Mouse (Mus musculus) cerebellum, adult 2 months (tissue): ENCODE data around the gene Ptgr1. TPM values are rescaled to one million over a fixed set of nuclear protein-coding genes. Genes with fewer than 3 reads are reported as not detected.

Source experiments
- DNase-seq, 2 experiments: peaks; one replicate each; pipeline ENCODE4 v3.0.0; 2021
- H3K27ac ChIP-seq: fragments of 200-500 bp; 2 replicates; pipeline ENCODE4 v1.5.1; 2012; ENCODE audit warnings: low read length, control low read depth, inconsistent platforms; ENCODE audit not compliant: insufficient read depth
- H3K27me3 ChIP-seq: fragments of 200-500 bp; 2 replicates; pipeline ENCODE4 v1.6.1; 2012; ENCODE audit warnings: inconsistent platforms, mild to moderate bottlenecking, low read length, moderate library complexity; ENCODE audit not compliant: control insufficient read depth, insufficient read depth
- H3K4me1 ChIP-seq: fragments of 200-500 bp; 2 replicates; pipeline ENCODE4 v1.6.1; 2011; ENCODE audit warnings: low read length; ENCODE audit not compliant: control insufficient read depth, insufficient read depth
- H3K4me3 ChIP-seq: fragments of 200-500 bp; replicated peaks from 2 replicates; pipeline ENCODE3; 2011; ENCODE audit warnings: mild to moderate bottlenecking, low read depth, low read length, control low read depth; ENCODE audit not compliant: insufficient read depth
- CTCF ChIP-seq: fragments of 200-500 bp; IDR thresholded peaks from 2 replicates; pipeline ENCODE4 v1.5.1; 2011; ENCODE audit warnings: low read depth, mild to moderate bottlenecking, control low read depth, low read length, moderate library complexity, borderline replicate concordance; ENCODE audit not compliant: insufficient read depth
- POLR2A ChIP-seq: fragments of 200-500 bp; IDR thresholded peaks from 2 replicates; pipeline ENCODE4 v1.6.1; 2011; ENCODE audit warnings: low read length, control low read depth, borderline replicate concordance; ENCODE audit not compliant: insufficient read depth
- WGBS: fragments of 180-500 bp; shearing (Covaris S2); methylation state at CpG from one replicate; pipeline ENCODE4 v1.1.7; 2018; 5-methylcytosine and 5-hydroxymethylcytosine counted together
- polyA plus RNA-seq: library from polyadenylated mRNA; depleted of rRNA; stranded (reverse); fragments of >200 nt; gene quantifications from 2 replicates; pipeline ENCODE4 v1.2.3, GENCODE M21; 2012; rRNA removed

The Ptgr1 gene
- 1.1 and 1.7 TPM in 2 replicates for polyA plus RNA-seq

- no peak for TF ChIP-seq CTCF
- TF ChIP-seq POLR2A = no peak
- no peak within 1 kb of the TSS for H3K27ac ChIP-seq
- peak within 1 kb of the TSS; percentile 42 for H3K4me3 ChIP-seq
- WGBS = 1% methylated on average over 28 of the region's 28 CpGs
- DNase-seq = peak; percentile 70 to 74
- no peaks in the 10 kb centered on the region; the same call in 1 of the 2 replicates for H3K4me1 ChIP-seq
- H3K27me3 ChIP-seq = no peaks in the 10 kb centered on the region; the same call in none of the 2 replicates
These were observed at the start of gene Ptgr1 for GRCm38 (mm10) chr4:58986540-58987190. TSS of gene Ptgr1 (minus strand) at chr4:58987119.

- Histone ChIP-seq H3K4me1 (no peaks in the 10 kb centered on the region; the same call in 1 of the 2 replicates), H3K27ac (peak overlapping the region; percentile 64; the same call in 1 of the 2 replicates), H3K27me3 (no peaks in the 10 kb centered on the region), H3K4me3 (peak overlapping the region; percentile 73)
- TF ChIP-seq CTCF (no peak), POLR2A (no peak)
- peak in 1 of 2 experiments; percentile 7 for DNase-seq
- WGBS = 44% methylated on average over 18 of the region's 18 CpGs
These were observed 48.9 kb upstream of the Ptgr1 start for GRCm38 (mm10) chr4:59035786-59036350.

- no peak for TF ChIP-seq CTCF
- no peak for TF ChIP-seq POLR2A
- Histone ChIP-seq H3K27ac (peak within 1 kb of the TSS; percentile 64), H3K27me3 (no peaks in the 10 kb centered on the region), H3K4me1 (no peaks in the 10 kb centered on the region; the same call in 1 of the 2 replicates), H3K4me3 (peak within 1 kb of the TSS; percentile 73)
- peak; percentile 72 to 78 for DNase-seq
- WGBS = 4% methylated on average over 76 of the region's 76 CpGs
These were observed 48.2 kb upstream of the Ptgr1 start, which contains the start of gene Gng10 for GRCm38 (mm10) chr4:59034918-59035785. TSS of gene Gng10 (plus strand) at chr4:59035088.

GRCm38 (mm10) chr4:59034325-59034917 lies 47.5 kb upstream of the Ptgr1 start:
- DNase-seq = peak; percentile 22 to 23
- Histone ChIP-seq H3K4me1 (no peaks in the 10 kb centered on the region; the same call in 1 of the 2 replicates), H3K4me3 (peak overlapping the region; percentile 73), H3K27me3 (no peaks in the 10 kb centered on the region), H3K27ac (no peak overlapping the region)
- WGBS = 74% methylated on average over 10 of the region's 10 CpGs
- TF ChIP-seq CTCF (no peak), POLR2A (no peak)

GRCm38 (mm10) chr4:59016922-59017321 lies 30.0 kb upstream of the Ptgr1 start:
- H3K27ac ChIP-seq = no peak overlapping the region
- TF ChIP-seq CTCF (no peak), POLR2A (no peak)
- H3K4me1 ChIP-seq = no peaks in the 10 kb centered on the region
- H3K27me3 ChIP-seq = no peaks in the 10 kb centered on the region
- no peak for DNase-seq
- no peak overlapping the region for H3K4me3 ChIP-seq
- WGBS = 93% methylated on average over 2 of the region's 2 CpGs

DNA sequence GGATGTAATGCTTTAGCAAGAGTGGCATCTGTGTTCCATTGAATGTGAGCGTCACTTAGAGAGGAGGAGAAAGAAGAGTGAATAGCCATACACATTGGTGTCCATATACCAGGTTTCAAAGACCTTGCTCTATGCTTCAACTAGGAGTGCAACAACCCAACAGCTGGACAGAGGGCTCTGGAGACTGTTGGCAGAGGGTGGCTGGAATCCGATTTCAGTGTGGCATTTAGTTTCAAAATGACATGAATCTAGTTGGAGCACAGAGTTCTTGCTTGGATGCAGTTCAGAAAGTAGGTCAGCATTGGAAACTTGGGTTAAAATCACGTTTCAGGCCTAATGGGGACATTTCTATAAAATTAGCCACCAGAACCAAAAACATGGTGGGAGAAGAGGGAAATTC lies 28.3 kb upstream of the Ptgr1 start:
- H3K4me3 ChIP-seq = no peak overlapping the region
- WGBS = 63% methylated on average over 3 of the region's 3 CpGs
- no peaks in the 10 kb centered on the region; the same call in 1 of the 2 replicates for H3K4me1 ChIP-seq
- no peak overlapping the region for H3K27ac ChIP-seq
- no peak for TF ChIP-seq CTCF
- TF ChIP-seq POLR2A = no peak
- DNase-seq = no peak
- no peaks in the 10 kb centered on the region for H3K27me3 ChIP-seq

DNA sequence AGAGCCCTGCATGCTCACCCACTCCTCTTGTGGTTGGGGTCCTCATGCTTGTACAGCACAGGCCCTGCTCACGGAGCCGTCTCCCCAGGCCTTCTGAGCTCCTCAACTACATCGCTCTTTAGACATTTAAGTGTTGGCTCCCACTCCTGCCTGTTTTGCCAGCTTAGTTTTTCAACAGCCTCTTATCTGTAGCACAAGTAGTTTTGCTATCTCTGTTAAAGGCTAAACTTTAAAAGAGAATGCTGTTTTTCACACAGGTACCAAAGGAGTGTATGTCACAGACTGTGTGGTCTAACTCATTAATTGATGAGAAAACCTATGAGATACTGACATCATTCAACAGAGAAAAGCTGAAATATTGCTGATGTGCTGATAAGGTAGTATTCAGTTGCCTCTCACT lies 24.5 kb upstream of the Ptgr1 start:
- Histone ChIP-seq H3K27me3 (no peaks in the 10 kb centered on the region), H3K27ac (no peak overlapping the region), H3K4me3 (no peak overlapping the region), H3K4me1 (peaks cover 3% of the 10 kb centered on the region; the same call in 1 of the 2 replicates)
- DNase-seq = no peak
- WGBS = 37% methylated on average over 3 of the region's 3 CpGs
- no peak for TF ChIP-seq CTCF
- TF ChIP-seq POLR2A = no peak
